Mouse (Mus musculus): ENCODE measurements at regions not wholly inside any gene's neighbourhood (a gene's known extent, or its start where the extent isn't known, plus 50 kb on each side); places are given as distances from the start of the nearest gene placed in this dataset.

DNA sequence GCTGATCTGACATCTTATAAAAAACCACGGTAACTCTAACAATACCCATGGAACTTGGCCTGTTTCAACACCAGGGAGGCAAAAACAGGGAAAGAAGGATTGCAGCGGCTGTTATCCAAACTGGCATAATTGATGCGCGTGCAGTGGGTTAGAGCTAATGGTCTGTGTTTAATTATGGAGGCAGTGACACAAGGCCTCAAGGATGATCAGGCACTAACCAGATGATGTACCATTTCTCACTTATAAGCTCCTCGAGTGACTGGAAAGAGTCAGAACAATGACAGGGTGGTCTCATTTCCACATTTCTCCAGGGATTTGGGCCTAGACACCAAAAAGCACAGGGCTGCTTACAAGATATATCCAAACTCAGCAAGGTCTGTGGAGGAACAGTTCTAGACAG is 83.0 kb upstream of the Rai2 start:
- no peak for TF ChIP-seq POLR2A (IDR thresholded peaks at IDR 0.05; ENCODE audit: low read depth, low read length)
- no peak for TF ChIP-seq CTCF (IDR thresholded peaks at IDR 0.05; ENCODE audit: extremely low read depth, insufficient read depth, insufficient read length, insufficient replicate concordance)
